Mouse (Mus musculus) right cerebral cortex, adult 2 months (tissue): ENCODE data around the gene Ece1.

ENCODE experiments used
- DNase-seq, 2 experiments: peaks; one replicate each; pipeline ENCODE4 v3.0.0; 2021 to 2022; ENCODE audit warnings: low spot score in 2 of 2

Gene Ece1

DNA sequence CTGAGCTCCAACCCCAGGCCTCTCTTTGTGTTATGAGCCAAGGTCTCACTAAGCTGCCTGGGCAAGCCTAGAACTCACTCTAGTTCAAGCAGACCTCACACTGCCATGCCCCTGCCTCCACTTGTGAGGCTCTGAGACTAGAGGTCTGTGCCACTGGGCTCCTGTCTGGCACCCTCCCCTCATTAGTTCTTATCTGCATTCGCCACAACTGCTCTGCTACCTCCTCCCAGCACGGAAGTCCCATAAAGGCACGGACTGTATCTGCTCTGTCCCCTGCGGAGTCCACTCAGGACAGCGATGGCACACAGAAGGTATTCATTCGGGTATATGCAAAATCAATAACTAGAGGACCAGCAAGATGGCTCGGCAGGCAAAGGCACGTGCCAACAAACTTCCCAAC, 19.4 kb downstream of the Ece1 start:
- no peak for DNase-seq

DNA sequence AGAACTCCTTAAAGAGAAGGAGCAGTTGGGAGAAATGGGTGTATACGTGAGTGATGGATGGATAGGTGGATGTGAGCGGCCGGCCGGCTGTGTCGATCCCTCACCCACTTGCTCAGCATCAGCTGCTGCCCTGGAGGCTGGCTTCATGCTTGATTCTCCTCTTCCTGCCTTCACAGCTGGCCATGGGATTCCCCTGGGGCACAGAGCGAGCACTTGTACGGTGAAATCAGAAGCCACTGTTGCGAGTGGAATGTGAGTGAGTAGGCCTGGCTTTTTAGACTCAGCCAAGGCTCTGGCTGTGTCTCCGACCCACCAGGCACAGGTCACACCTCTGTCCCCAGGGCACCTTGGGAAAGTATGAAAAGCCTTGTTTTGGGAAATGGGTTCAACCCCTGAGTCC, 20.6 kb downstream of the Ece1 start:
- DNase-seq, result no peak

DNA sequence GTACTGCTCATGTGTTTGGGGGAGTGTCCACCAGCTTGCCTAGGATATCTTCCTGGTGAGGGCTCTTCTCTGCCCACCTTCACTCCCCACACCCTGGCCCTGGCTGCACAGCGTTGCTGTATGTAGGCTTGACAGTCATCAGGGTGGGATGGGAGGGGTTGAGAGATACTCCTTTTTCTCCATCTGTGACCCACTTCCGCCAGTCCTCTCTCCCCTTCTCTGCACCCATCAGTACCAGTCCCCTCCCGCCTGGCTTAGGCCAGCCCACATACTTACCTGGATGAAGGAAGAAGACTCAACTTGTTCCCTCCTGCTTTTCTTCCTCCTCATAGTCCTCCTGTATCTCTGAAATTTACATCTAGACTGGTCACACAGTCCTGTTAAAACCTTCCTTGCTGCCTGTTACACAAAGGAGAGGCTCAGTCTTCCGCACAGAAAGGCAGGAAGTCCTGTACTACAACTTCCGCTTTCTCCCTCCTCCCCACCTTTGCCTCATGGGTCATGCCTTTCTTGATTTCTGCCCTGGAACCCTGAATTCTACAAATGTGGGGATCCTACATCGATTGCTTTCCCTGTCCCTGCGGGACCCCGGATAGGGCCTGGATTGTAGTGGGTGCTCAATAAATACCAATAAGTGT, 21.6 kb downstream of the Ece1 start:
- DNase-seq, result no peak

DNA sequence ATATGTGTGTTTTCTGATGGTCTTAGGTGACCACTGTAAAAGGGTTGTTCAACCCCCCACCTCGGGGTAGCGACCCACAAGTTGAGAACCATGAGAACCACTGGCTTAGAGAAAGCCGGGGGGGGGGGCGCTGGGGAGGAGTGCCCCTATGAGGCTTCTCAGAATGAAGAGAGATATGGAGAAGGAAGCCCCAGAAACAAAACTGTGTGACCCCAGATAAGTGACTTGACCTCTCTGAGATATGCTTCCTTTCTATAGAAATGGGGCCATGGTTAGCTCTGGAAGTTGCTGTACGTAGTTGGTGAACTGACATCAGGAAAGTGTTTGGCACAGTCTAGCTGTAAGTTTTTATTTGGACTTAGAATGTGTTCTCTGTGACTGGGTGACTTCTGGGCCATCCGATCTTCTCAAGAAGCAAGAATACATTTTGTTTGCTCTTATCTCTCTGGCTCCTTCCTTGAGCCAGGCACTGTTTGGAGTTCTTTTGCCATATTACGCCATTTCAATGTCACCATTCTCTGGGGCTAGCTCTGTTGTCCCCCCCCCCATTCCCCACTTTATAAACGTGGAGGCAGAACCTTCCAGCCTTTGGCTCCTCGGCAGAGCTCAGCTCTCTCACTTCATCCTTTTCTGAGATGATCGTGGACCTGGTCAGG, 25.4 kb downstream of the Ece1 start:
- DNase-seq, result no peak

DNA sequence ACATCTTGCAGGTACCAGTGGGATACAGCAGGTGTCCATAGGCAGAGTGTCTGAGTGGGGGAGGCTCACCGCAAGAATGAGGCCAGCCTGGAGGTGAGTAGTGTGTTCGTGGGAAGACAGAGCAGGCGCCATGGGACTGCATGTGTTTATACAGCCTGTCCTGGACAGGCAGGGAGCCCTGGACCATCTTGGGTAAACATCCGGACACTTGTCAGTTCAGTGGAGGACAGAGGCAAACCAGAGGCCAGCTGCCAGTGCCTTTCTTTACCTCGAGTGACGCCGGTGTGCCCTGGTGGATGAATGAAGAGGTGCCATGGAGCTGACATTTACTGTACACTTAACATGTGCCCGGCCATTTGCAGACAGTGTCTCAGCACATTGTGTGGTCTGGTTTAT, 26.0 kb downstream of the Ece1 start:
- no peak for DNase-seq

DNA sequence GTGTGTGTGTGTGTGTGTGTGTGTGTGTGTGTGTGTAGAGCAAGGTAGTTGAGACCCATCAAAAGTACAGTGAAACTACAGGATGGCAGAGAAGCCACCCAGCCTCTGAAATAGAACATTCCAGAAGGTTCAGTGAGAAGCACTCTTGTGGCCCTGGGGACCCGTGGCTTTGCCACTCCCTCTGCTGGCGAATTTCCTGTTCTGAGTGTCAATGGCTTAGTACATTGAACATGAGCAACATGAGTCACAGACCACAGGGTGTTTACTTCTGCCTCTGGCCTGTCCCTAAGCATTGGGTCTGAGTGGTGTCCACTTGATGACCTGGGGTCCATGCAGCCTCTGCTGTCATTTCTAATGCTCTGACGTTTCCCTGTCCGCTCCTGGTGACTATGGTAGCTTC, 28.6 kb downstream of the Ece1 start:
- DNase-seq, result peak in 1 of 2 experiments; percentile 31

DNA sequence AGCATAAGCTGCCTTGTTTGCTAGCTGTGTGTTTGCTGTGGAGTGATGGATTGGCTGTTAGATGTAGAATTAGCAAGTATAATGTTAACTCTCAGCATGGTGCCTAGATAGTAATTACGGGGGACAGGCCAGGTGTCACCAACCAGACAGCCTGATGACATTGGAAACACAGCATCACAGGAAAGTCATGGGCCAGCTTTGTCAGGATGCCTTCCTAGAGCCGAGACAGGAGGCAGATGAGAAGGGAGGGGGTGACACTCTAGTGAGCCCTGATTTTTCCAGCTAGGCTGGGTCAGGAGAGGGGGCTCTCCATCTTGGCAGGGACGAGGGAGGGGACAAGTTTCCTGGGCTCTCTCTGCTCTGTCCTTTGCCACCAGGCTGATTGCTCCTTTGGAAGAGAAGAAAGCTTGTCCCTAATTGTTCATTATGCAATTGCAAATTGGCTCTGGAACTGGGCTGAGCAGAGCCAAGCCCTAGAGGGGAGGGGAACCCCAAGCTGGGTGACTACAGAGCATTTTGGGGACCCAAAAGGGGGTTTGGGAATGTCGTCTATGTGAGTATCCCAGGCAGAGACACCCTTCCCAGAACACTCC, 29.6 kb downstream of the Ece1 start:
- DNase-seq, result peak in 1 of 2 experiments; percentile 33

DNA sequence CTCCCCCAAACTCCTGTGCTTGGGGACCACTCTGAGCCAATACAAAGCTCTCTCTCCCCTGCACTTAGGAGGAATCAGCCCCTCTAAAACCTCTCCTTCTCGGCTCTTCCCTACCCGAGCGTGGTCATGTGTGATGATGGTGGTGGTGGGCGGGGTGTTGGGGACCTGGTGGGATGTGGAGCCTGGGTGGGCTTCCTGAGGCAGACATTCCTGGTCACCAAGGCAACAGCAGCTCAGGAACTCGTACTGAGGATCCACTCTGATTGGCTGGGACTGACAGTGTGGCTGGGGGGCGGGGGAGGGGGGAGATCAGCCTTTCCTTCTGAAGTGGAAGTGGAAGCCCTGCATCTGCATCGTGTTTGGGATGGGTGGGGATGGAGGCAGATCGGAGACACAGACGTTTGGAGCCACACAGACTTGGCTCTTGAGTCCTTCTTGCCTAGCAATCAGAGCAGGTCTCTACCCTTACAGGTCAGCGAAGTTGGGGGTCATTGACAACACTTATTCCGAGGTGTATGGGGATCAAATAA, 30.7 kb downstream of the Ece1 start:
- no peak for DNase-seq

DNA sequence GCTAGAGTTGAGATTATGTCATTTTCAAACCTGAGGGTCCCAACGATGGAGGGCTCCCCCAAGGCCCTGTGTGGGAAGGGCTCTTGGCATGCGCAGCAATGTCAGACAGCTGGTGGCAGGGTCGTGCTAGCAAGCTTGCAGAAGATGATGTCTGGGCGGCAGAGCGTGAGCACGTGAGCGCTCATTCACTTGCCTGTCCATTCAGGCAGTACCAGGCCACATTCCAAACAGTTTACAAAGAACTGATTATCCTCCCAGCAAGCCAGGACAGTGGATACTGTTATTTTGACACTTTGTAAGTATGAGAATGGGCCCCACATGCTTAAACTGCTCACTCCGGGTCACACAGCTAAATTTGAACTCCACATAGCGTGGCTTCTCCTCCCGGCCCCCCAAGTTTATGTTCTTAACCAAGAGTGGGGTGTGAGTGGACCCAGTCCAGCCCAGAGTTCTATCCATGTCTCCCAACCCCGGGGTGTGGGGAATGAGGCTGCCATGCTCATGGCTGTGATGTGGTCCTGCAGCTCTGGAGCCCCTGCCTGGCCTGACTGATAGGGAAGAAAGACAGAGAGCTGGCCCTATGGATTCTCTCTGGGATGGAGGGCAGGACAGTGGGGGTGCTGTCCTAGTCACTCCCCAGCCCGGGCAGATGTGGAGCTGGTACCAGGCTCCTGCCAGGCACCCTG, 34.7 kb downstream of the Ece1 start:
- peak in 1 of 2 experiments; percentile 27 for DNase-seq

DNA sequence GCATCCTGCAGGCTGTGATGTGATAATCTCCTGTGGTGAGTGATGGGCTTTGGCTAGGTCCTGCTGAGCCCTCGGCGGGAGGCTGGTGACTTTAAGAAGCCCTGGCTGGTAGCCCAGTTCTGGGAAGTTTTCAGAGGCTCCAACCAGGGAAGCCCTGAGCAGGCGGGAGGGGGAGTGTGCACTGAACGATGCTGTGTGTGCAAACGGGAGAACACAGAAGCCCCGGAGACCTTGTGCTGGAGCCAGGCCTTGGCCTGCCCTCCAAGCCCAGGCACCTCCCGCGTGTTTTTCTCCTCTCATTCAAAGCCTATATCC, 35.2 kb downstream of the Ece1 start:
- peak; percentile 58 to 68 for DNase-seq

DNA sequence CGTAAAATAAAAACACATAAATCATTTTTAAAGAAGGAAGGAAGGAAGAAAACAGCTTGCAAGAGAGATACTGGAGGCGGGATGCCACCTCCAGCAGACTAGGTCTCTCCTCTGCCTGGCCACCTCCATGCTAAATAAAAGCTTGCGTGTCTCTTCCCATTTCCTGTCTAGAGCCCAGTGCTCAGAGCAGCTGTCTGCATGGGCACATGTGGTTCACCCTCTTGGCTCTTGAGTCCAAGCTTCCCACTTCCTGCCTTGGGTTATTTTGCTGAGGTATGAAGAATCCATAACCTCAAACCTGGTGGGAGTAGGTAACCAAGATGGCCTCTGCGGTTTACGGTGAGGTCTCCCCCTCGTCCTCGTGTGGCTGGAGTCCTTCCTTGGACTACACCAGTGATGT, 36.5 kb downstream of the Ece1 start:
- no peak for DNase-seq

DNA sequence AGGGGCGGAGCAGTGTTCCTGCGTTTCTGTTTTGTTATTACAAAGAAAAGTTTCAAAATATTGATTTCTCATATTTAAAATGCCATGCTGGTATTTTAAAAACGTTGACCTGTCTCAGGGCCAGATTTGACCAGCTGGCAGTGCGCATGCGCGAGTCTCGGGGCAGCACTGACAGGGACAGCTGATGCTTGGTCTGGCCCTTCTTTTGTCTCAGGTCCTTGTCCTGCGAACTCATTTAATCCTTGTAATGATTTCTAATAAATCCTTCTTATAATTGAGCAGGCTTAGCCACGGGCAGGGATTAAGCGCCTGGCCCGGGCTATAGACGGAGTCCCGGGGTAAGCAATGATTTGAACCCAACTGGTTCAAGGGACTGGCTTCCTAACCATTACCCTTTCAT, 40.2 kb downstream of the Ece1 start:
- DNase-seq, result no peak

DNA sequence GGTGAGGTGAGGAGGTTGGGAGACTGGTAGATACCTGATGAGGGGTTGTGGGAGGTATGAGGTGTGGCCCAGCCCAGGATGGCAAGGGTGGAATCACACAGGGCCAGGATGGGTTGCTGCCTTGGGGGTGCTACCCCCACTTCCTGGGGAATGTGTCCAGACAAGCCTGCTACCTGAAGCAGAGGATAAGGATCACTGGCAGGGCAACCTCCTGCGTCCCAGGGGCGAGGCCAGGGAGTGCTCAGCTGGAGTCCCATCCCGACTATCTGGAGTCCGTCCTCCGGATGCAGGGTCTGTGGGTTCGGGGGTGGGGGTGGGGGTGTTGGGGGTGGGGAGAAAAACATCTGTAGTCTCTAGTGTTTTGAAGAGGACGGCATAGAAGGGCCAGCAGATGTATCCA, 40.8 kb downstream of the Ece1 start:
- DNase-seq, result no peak

DNA sequence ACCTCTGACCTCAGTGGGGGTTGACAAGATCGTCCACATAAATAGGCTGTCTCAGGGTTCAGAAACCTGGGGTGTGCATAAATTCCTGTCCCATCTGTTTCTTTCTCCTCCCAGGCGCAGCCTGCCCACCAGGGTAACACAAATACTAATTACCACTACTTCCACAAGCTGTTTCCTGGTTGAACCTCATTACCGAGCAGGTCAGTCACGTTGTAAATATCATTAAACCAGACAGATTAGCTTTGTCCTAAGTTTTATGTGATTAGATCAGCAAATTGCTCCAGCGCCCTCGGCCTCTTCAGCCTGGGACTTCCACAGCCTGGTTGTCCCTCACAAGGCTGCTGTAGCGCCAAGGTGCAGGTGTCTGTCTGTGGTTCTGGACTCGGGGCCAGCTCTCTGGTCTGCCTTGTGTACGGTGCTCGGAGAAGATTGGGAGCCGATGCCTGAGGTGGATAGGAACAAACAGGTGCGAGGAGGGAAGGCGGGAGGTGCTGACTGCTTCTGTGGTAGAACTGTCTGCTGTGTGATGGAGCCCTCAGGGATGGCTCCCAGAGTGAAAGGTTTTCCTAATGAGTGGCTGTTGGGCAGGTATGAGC, 43.0 kb downstream of the Ece1 start:
- no peak for DNase-seq

DNA sequence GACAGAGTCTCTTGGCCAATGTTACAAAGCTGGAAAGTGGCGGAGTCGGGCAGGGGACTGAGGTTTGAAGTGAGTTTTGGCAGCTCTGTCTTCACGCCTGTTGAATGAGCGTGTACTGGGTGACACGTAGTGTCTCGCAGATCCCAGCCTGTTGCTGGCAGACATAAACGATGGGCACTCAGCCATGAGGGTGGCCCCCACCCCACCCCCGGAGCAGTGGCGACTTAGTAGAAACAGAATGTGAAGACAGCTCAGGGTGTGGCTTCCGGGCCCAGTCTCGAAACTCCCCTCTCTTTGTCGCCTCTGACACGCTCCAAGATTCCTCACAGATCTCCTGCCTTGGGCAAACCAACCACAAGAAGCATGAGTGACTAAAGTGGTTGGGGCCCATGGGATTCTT, 45.9 kb downstream of the Ece1 start:
- no peak for DNase-seq

DNA sequence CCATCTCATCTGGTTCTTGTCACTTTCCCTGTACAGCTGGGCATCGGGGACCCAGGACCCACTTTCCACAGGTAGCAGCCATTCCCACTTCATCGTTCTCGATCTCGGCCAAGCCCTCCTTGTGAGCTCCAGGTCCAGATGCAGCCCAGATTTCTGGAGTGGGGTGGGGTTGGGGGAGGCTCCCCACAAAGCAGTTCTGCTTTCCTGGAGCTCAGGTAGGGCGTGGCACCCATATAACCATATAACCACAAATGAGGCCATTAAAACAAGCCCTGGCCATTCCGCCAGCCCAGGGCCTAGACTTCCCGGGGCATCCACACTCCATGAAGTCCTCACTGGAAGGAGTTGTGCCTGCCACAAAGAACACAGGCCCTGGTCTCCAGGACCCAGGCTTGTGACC, 46.5 kb downstream of the Ece1 start:
- DNase-seq, result no peak

DNA sequence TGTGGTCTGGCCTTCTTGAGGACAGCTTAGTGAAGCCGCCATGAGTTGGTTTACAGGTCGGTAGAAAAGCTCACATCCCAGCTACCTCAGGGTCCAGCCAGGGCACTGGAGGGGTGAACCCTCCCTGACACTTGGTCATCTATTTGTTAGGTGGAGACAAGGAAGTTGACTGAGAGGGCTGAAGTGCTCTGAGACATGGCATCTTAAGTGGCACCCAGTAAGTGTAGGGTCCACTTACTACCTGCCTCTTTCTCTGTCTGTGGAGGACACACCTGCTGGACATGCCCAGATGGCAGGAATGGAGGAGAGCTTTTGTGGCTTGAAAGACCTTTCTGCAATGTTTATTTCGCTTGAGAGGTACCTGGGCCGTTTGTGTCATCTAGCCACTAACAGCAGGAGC, 46.9 kb downstream of the Ece1 start:
- no peak for DNase-seq

DNA sequence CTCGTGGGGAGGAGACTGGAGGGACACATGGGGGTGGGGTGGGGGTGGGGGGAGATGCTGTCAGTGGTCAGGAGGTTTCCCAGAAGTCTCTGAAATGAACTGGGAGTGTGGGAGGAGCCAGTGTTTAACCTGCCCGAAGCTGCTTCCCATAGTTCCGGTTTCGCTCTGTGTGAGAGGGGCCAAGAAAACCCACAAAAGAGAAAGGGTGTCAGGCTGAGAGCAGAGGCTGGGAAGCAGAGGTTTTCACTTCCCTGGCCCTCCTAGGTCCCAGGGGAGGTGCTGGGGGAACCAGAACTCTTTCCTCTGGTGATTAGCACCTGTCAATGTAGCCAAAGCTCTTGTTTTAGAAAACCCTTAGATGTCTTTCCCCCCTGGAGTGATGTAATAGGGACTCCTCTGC, 47.4 kb downstream of the Ece1 start:
- no peak for DNase-seq

DNA sequence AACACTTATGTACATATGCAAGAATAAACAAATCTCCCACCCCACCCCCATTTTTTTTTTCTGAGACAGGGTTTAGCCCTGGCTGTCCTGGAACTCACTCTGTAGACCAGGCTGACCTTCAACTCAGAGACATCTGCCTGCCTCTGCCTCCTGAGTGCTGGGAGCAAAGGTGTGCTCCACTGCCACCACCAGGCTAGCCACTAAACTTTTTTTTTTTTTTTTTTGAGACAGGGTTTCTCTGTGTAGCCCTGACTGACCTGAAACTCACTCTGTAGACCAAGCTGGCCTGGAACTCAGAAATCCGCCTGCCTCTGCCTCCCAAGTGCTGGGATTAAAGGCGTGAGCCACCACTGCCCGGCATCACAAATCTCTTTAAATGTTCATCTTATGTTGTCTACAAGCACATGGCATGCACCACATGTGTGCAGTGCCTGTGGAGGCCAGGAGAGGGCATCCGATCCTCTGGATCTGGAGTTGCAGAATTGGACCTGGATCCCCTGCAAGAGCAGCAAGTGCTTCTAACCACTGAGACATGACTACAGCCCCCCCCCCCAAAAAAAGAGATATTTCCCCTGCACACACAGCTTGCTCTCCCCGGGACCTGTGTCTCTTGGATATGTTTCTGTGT, 48.5 kb downstream of the Ece1 start:
- DNase-seq, result no peak

DNA sequence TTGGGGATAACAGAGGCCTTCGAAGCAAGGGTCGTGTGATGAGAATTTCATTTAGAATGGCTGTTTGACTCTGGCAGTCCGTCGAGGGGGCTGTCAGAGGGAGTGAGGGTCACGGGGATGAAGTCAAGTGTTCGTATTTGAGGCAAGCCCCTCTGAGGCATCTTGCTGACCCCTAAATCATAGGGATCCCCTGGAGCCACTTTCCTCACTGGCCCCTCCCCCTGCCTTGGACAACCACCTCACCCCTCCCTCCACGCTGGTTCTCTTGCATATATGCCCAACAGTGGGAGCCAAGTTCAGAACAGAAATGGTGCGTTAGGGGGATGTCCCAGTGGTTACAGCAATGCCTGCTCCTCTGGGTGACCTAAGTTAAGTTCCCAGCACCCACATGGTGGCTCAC, 49.6 kb downstream of the Ece1 start:
- no peak for DNase-seq

DNA sequence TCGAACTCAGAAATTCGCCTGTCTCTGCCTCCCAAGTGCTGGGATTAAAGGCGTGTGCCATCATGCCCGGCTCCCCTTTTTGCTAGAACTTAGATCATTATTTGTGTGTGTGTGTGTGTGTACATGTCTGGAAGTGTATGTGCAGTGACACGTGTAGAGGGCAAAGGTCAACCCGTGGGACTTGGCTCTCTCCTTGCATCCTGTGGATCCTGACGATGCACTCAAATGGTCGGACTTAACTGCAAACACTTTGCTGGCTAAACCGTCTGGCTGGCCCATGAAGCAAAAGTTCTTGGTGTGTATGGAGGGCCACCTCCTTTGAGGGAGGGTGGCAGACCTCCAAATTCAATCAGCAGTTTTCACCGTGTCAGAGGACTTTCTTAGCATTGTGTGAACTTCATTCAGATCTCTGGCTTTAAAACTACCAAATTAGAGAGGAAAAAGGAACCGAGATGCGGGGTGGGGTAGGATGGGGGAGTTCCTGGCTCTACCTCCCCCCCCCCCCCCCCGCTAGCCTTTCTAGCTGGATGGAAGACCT, 50.8 kb downstream of the Ece1 start:
- no peak for DNase-seq
